Mouse (Mus musculus) embryonic facial prominence, embryonic 11.5 days (tissue): ENCODE results near the gene Tmprss11a. TPM values are rescaled to one million over a fixed set of nuclear protein-coding genes. Genes with fewer than 3 reads are reported as not detected.

Experiments
- ATAC-seq: fragments of 200-750 bp; cut with Nextera tagmentation; replicated peaks from 2 replicates; pipeline ENCODE4 v1.8.0; 2017; ENCODE audit warnings: low read depth; ENCODE audit not compliant: insufficient number of reproducible peaks, low FRiP score, low TSS enrichment
- DNase-seq: peaks from one replicate; pipeline ENCODE4 v3.0.0-alpha.2; 2015; ENCODE audit warnings: low spot score
- H3K27ac ChIP-seq: fragments of 300-500 bp; sonication (generic); replicated peaks from 2 replicates; pipeline ENCODE4 v1.5.1; 2014; ENCODE audit warnings: mild to moderate bottlenecking, low read depth, low read length, control low read depth
- H3K27me3 ChIP-seq: fragments of 300-500 bp; sonication (generic); 2 replicates; pipeline ENCODE4 v1.6.1; 2014; ENCODE audit warnings: mild to moderate bottlenecking, low read length, moderate library complexity, mixed read lengths; ENCODE audit not compliant: control insufficient read depth, insufficient read depth
- H3K36me3 ChIP-seq: fragments of 300-500 bp; sonication (generic); replicated peaks from 2 replicates; pipeline ENCODE4 v1.6.1; 2014; ENCODE audit warnings: low read depth, mild to moderate bottlenecking, low read length, moderate library complexity, mixed read lengths; ENCODE audit not compliant: control insufficient read depth, insufficient read depth
- H3K4me1 ChIP-seq: fragments of 300-500 bp; sonication (generic); 2 replicates; pipeline ENCODE4 v1.6.1; 2014; ENCODE audit warnings: low read length, mixed read lengths; ENCODE audit not compliant: control insufficient read depth, insufficient read depth
- H3K4me2 ChIP-seq: fragments of 300-500 bp; sonication (generic); 2 replicates; pipeline ENCODE4 v1.6.1; 2014; ENCODE audit warnings: low read depth, mild to moderate bottlenecking, control low read depth, low read length, moderate library complexity
- H3K4me3 ChIP-seq: fragments of 300-500 bp; sonication (generic); 2 replicates; pipeline ENCODE4 v1.5.1; 2014; ENCODE audit warnings: low read depth, low read length, control low read depth
- H3K9ac ChIP-seq: fragments of 300-500 bp; sonication (generic); replicated peaks from 2 replicates; pipeline ENCODE4 v1.6.1; 2014; ENCODE audit warnings: mild to moderate bottlenecking, control low read depth, low read length
- H3K9me3 ChIP-seq: fragments of 300-500 bp; sonication (generic); replicated peaks from 2 replicates; pipeline ENCODE4 v1.6.1; 2016; ENCODE audit warnings: mild to moderate bottlenecking, low read length, inconsistent platforms, mixed read lengths; ENCODE audit not compliant: control insufficient read depth
- WGBS: fragments of 180-500 bp; shearing (Covaris S2); extraction: QIAGEN DNeasy Blood & Tissue Kit; methylation state at CpG from one replicate; pipeline ENCODE4 v1.1.7; 2014; 5-methylcytosine and 5-hydroxymethylcytosine counted together
- polyA plus RNA-seq: library from polyadenylated mRNA; unstranded; fragments of >200 nt; fragmentation: Nextera tagmentation; extraction: Ambion mirVana; gene quantifications from 2 replicates; pipeline ENCODE4 v1.2.1, GENCODE M21; 2014

The Tmprss11a gene
- polyA plus RNA-seq, 1 experiment from 2014 or later = 0.13 TPM

DNA sequence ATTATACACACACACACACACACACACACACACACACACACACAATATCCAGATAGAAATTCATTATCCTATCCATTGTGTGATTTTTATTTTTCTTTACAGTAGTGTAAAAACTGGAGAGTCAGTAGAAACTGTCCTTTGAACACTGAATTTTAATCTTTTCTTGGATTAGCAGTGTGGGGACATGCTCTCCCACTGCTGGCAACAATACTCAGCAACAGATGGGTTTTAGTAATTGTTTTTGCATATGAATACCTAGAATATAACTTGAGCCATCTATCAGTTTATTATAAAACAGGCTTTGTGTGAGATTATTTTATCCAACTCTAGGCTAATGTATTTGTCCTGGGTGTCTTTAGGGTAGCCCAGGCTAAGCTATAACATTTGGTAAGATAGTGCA is 30.2 kb downstream of the Tmprss11a start:
- no peak for ATAC-seq

DNA sequence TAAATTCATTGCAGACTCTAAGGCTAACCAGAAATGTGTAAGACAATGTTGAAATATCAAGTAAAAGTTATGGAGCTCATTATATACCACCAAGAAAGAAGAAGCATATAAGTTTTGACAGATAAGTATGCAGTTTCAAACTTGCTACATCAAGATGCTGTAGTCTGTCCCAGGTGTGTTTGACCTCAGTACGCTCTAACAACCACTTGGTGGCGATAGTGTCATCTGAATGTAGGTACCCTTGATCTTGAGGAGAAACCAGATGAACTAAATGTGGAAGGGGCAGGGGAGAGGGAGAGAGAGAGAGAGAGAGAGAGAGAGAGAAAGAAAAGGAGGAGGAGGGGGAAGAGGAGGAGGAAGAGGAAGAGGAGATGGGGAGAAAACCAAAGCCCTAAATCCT is 36.1 kb downstream of the Tmprss11a start:
- Histone ChIP-seq H3K27me3 (no peaks in the 10 kb centered on the region), H3K4me2 (no peak overlapping the region), H3K36me3 (no peaks in the 10 kb centered on the region), H3K4me3 (no peak overlapping the region), H3K27ac (no peak overlapping the region), H3K9me3 (no peaks in the 10 kb centered on the region), H3K4me1 (no peaks in the 10 kb centered on the region), H3K9ac (no peak overlapping the region)
- DNase-seq (peak; percentile 73), ATAC-seq (no peak)
- WGBS = 2% methylated on average over 2 of the region's 2 CpGs

More for the DNA sequence above, 30.2 kb downstream of the Tmprss11a start:
- Histone ChIP-seq H3K4me1 (no peaks in the 10 kb centered on the region), H3K36me3 (no peaks in the 10 kb centered on the region), H3K9me3 (no peaks in the 10 kb centered on the region), H3K27ac (no peak overlapping the region), H3K27me3 (no peaks in the 10 kb centered on the region), H3K9ac (no peak overlapping the region), H3K4me3 (no peak overlapping the region), H3K4me2 (no peak overlapping the region)
- DNase-seq = no peak

DNA sequence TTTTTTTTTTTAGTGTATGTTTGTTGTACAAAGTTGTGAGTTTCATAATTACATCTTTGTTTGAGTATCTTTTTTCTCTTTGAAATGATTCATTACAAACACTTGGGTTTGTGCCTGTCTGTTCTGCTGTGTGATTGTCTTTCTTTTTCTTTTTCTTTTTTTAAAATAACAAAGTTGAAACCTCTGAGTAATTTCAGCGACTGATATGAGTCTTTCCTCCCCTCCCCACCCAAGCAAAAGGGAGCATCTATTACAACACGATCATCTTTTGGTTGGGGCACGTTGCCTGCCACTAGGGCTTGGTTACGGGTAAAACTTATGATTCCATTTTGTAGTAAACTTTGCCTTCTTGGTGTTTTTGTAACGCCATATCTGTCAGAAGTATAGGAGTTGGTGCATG is 37.7 kb downstream of the Tmprss11a start:
- H3K9me3 ChIP-seq = no peaks in the 10 kb centered on the region
- no peaks in the 10 kb centered on the region for H3K4me1 ChIP-seq
- no peak overlapping the region for H3K9ac ChIP-seq
- H3K4me2 ChIP-seq = no peak overlapping the region
- no peak overlapping the region for H3K4me3 ChIP-seq
- DNase-seq = no peak
- no peak overlapping the region for H3K27ac ChIP-seq
- no peaks in the 10 kb centered on the region for H3K27me3 ChIP-seq
- no peaks in the 10 kb centered on the region for H3K36me3 ChIP-seq
- no peak for ATAC-seq
- WGBS = 72% methylated on average over 5 of the region's 5 CpGs

DNA sequence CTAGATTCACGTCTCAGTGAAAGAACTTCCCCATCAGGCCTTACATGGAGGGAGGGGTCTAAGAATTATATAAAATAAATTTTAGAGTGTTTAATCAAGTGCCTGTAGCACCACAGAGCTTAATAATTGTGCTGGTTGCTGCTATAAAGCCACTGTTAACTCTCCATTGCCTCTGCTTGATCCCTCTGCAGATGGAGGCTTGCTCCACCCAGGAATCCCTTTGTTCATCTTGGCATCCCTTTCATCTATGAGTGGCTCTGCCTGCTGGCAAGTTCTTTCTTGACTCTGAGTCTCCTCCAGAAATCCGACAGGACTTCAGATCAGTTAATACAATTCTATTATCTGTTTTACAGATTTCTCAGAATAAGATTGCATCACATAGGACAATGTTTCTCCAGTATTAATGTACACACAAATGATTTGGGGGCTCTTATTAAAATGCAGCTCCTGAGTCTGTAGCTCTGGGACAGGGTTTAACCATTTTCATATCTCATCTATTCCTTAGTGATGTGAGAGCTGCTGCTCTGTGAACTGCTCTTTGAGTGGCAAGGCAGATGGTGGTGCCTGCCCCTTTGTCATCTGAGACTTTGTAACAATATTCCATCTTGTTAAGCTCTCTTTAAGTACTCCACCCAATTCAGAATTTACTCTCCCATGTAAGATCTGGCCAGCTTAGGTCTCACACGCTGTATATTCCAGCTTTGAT is 47.3 kb downstream of the Tmprss11a start:
- Histone ChIP-seq H3K9ac (no peak overlapping the region), H3K4me1 (no peaks in the 10 kb centered on the region), H3K36me3 (no peaks in the 10 kb centered on the region), H3K9me3 (no peaks in the 10 kb centered on the region), H3K4me2 (no peak overlapping the region), H3K27ac (no peak overlapping the region), H3K4me3 (no peak overlapping the region), H3K27me3 (no peaks in the 10 kb centered on the region)
- DNase-seq (peak; percentile 25), ATAC-seq (peak; percentile 65; the same call in 1 of the 2 replicates)
- 47% methylated on average over 3 of the region's 3 CpGs for WGBS

DNA sequence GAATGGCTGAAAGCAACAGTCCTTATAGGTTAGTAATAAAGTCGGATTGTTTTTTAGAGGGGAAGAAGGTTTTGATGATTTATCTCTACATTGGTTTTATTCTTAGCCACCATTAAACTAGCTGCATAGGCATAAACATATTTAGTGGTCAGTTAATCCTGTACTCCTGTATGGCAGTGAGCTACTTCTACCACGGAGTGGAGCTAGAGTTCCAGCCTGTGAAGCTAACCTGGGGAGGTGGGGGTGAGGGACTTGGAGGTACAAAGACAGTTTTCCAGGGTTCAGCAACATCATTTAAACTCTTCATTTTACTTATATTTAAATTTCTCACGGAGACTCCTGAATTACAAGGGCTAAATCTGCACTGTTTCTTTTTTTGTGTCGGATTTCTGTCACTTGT is 49.3 kb downstream of the Tmprss11a start:
- WGBS = 19% methylated on average over 4 of the region's 4 CpGs
- Histone ChIP-seq H3K4me3 (no peak overlapping the region), H3K36me3 (no peaks in the 10 kb centered on the region), H3K9me3 (no peaks in the 10 kb centered on the region), H3K9ac (no peak overlapping the region), H3K27me3 (no peaks in the 10 kb centered on the region), H3K4me2 (no peak overlapping the region), H3K27ac (no peak overlapping the region), H3K4me1 (no peaks in the 10 kb centered on the region)
- DNase-seq (peak; percentile 38), ATAC-seq (no peak)

DNA sequence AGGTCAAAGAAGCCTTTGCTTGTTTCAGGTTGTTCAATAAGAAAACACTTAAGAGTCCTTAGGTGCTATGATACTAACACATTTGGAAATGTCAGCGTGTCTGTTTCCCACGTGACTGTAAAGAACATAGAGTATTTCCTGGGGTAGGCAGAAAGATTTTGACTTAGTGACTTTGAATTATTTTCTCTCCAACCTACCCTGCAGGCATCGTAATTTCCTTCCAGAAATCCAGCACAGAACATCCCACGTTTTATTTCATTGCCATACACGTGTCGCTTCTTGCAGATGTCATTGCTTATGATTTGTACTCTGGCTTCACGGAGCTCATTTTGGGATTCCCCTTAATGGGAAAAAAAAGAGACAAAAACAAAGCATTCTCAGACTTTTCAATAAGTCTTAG is 54.5 kb downstream of the Tmprss11a start:
- DNase-seq (no peak), ATAC-seq (no peak)
- Histone ChIP-seq H3K4me1 (no peaks in the 10 kb centered on the region), H3K27ac (no peak overlapping the region), H3K9me3 (no peaks in the 10 kb centered on the region), H3K9ac (no peak overlapping the region), H3K36me3 (no peaks in the 10 kb centered on the region), H3K4me3 (no peak overlapping the region), H3K4me2 (no peak overlapping the region), H3K27me3 (no peaks in the 10 kb centered on the region)
- WGBS = 83% methylated on average over 7 of the region's 7 CpGs

DNA sequence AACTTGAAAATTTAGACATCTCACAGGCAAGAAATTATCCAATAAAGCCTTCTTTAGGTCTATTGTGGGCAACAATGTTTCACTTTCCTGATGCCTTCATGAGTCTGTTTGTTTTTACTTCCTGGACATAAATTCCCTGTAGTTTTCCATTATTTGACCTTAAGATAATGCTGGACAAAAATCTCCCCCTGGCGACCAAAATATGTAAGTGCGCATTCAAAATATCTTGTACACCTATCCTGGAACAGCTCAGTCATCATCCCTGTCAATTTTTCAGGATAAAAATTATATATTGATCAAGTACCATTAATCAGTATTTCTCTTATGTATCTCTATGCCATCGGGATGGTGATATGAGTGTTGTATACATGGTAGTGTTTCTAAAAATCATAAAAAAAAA is 58.0 kb downstream of the Tmprss11a start:
- Histone ChIP-seq H3K4me1 (no peaks in the 10 kb centered on the region), H3K9me3 (no peaks in the 10 kb centered on the region), H3K4me2 (no peak overlapping the region), H3K27ac (no peak overlapping the region), H3K9ac (no peak overlapping the region), H3K27me3 (no peaks in the 10 kb centered on the region), H3K4me3 (no peak overlapping the region), H3K36me3 (no peaks in the 10 kb centered on the region)
- DNase-seq = peak; percentile 59
- no peak for ATAC-seq
- WGBS = 24% methylated on average over 3 of the region's 3 CpGs

DNA sequence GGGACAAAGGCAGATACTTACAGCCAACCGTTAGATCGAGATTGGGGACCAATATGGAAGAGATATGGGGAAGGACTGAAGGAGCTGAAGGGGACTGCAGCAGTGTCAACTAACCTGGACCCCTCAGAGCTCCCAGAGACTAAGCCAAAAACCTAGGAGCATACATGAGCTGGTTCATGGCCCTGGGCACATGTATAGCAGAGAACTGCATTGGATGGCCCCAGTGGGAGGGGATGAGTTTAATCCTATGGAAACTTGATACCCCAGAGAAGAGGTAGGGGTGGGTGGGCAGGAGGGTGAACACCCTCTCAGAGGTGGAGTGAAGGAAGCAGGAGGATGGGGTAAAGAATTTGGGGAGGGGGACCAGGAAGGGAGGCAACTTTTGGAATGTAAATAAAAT is 60.8 kb downstream of the Tmprss11a start:
- ATAC-seq (no peak), DNase-seq (no peak)
- WGBS = 84% methylated on average over 2 of the region's 2 CpGs
- Histone ChIP-seq H3K4me2 (no peak overlapping the region), H3K4me1 (no peaks in the 10 kb centered on the region), H3K9ac (no peak overlapping the region), H3K27me3 (no peaks in the 10 kb centered on the region), H3K27ac (no peak overlapping the region), H3K9me3 (no peaks in the 10 kb centered on the region), H3K36me3 (no peaks in the 10 kb centered on the region), H3K4me3 (no peak overlapping the region)
